Mouse (Mus musculus) liver, embryonic 11.5 days (tissue): ENCODE results near the gene Ugt1a1. TPM values are rescaled to one million over a fixed set of nuclear protein-coding genes. Genes with fewer than 3 reads are reported as not detected.

Experiments
- ATAC-seq: fragments of 200-750 bp; cut with Nextera tagmentation; replicated peaks from 2 replicates; pipeline ENCODE4 v1.8.0; 2017; ENCODE audit warnings: moderate number of reproducible peaks, mild to moderate bottlenecking, moderate TSS enrichment, moderate library complexity; ENCODE audit not compliant: low FRiP score
- DNase-seq: peaks from one replicate; pipeline ENCODE4 v3.0.0-alpha.2; 2017; ENCODE audit warnings: low spot score
- H3K27ac ChIP-seq: fragments of 300-500 bp; sonication (generic); 2 replicates; pipeline ENCODE4 v1.5.1; 2014; ENCODE audit warnings: mild to moderate bottlenecking, low read depth, low read length, control low read depth
- H3K27me3 ChIP-seq: fragments of 300-500 bp; sonication (generic); replicated peaks from 2 replicates; pipeline ENCODE4 v1.6.1; 2014; ENCODE audit warnings: low read length, mixed read lengths; ENCODE audit not compliant: control insufficient read depth, insufficient read depth
- H3K36me3 ChIP-seq: fragments of 300-500 bp; sonication (generic); 2 replicates; pipeline ENCODE4 v1.6.1; 2014; ENCODE audit warnings: mild to moderate bottlenecking, low read length, moderate library complexity, mixed read lengths; ENCODE audit not compliant: control insufficient read depth, insufficient read depth
- H3K4me1 ChIP-seq: fragments of 300-500 bp; sonication (generic); replicated peaks from 2 replicates; pipeline ENCODE4 v1.6.1; 2014; ENCODE audit warnings: low read length, mixed read lengths; ENCODE audit not compliant: control insufficient read depth, insufficient read depth
- H3K4me2 ChIP-seq: fragments of 300-500 bp; sonication (generic); 2 replicates; pipeline ENCODE4 v1.6.1; 2014; ENCODE audit warnings: mild to moderate bottlenecking, control low read depth, moderate library complexity
- H3K4me3 ChIP-seq: fragments of 300-500 bp; sonication (generic); 2 replicates; pipeline ENCODE4 v1.5.1; 2014; ENCODE audit warnings: low read depth, low read length, control low read depth
- H3K9ac ChIP-seq: fragments of 300-500 bp; sonication (generic); 2 replicates; pipeline ENCODE4 v1.6.1; 2014; ENCODE audit warnings: low read depth, low read length, control low read depth
- H3K9me3 ChIP-seq: fragments of 300-500 bp; sonication (generic); 2 replicates; pipeline ENCODE4 v1.6.1; 2016; ENCODE audit warnings: low read length, inconsistent platforms, mixed read lengths; ENCODE audit not compliant: control insufficient read depth
- WGBS: fragments of 180-500 bp; shearing (Covaris S2); extraction: QIAGEN DNeasy Blood & Tissue Kit; methylation state at CpG from one replicate; pipeline ENCODE4 v1.1.7; 2014; 5-methylcytosine and 5-hydroxymethylcytosine counted together
- polyA plus RNA-seq: library from polyadenylated mRNA; unstranded; fragments of >200 nt; fragmentation: Nextera tagmentation; extraction: Ambion mirVana; gene quantifications from 2 replicates; pipeline ENCODE4 v1.2.1, GENCODE M21; 2014

Ugt1a1 gene
- polyA plus RNA-seq, 1 experiment from 2014 or later = not detected

- Histone ChIP-seq H3K27me3 (no peaks in the 10 kb centered on the region), H3K4me1 (no peaks in the 10 kb centered on the region), H3K9ac (no peak overlapping the region), H3K4me2 (no peak overlapping the region), H3K9me3 (peaks cover 93% of the 10 kb centered on the region), H3K27ac (no peak overlapping the region), H3K36me3 (no peaks in the 10 kb centered on the region), H3K4me3 (no peak overlapping the region)
- WGBS = 73% methylated on average over 5 of the region's 5 CpGs
- no peak for DNase-seq
- ATAC-seq = no peak
These were observed 18.2 kb downstream of the Ugt1a1 start for GRCm38 (mm10) chr1:88229986-88230385.

- Histone ChIP-seq H3K27me3 (no peaks in the 10 kb centered on the region), H3K27ac (no peak overlapping the region), H3K36me3 (no peaks in the 10 kb centered on the region), H3K4me1 (no peaks in the 10 kb centered on the region), H3K4me2 (no peak overlapping the region), H3K9me3 (peaks cover 95% of the 10 kb centered on the region), H3K9ac (no peak overlapping the region), H3K4me3 (no peak overlapping the region)
- DNase-seq (no peak), ATAC-seq (no peak)
- WGBS = 68% methylated on average over 7 of the region's 7 CpGs
These were observed 18.7 kb downstream of the Ugt1a1 start for GRCm38 (mm10) chr1:88230421-88230820.

- Histone ChIP-seq H3K27ac (no peak overlapping the region), H3K4me3 (no peak overlapping the region), H3K9ac (no peak overlapping the region), H3K36me3 (no peaks in the 10 kb centered on the region), H3K4me1 (no peaks in the 10 kb centered on the region), H3K9me3 (peaks cover 95% of the 10 kb centered on the region), H3K27me3 (no peaks in the 10 kb centered on the region), H3K4me2 (no peak overlapping the region)
- 67% methylated on average over 6 of the region's 6 CpGs for WGBS
- no peak for ATAC-seq
- no peak for DNase-seq
These were observed 19.4 kb downstream of the Ugt1a1 start for GRCm38 (mm10) chr1:88230981-88231802.

GRCm38 (mm10) chr1:88231803-88232499 is 20.2 kb downstream of the Ugt1a1 start:
- H3K4me3 ChIP-seq = no peak overlapping the region
- no peak overlapping the region for H3K4me2 ChIP-seq
- no peak for ATAC-seq
- H3K4me1 ChIP-seq = no peaks in the 10 kb centered on the region
- no peak for DNase-seq
- no peak overlapping the region for H3K9ac ChIP-seq
- no peak overlapping the region for H3K27ac ChIP-seq
- peaks cover 92% of the 10 kb centered on the region for H3K9me3 ChIP-seq
- WGBS = 61% methylated on average over 7 of the region's 7 CpGs
- no peaks in the 10 kb centered on the region for H3K27me3 ChIP-seq
- no peaks in the 10 kb centered on the region for H3K36me3 ChIP-seq

GRCm38 (mm10) chr1:88232664-88233380 is 21.1 kb downstream of the Ugt1a1 start:
- ATAC-seq = no peak
- WGBS = 48% methylated on average over 3 of the region's 3 CpGs

DNA sequence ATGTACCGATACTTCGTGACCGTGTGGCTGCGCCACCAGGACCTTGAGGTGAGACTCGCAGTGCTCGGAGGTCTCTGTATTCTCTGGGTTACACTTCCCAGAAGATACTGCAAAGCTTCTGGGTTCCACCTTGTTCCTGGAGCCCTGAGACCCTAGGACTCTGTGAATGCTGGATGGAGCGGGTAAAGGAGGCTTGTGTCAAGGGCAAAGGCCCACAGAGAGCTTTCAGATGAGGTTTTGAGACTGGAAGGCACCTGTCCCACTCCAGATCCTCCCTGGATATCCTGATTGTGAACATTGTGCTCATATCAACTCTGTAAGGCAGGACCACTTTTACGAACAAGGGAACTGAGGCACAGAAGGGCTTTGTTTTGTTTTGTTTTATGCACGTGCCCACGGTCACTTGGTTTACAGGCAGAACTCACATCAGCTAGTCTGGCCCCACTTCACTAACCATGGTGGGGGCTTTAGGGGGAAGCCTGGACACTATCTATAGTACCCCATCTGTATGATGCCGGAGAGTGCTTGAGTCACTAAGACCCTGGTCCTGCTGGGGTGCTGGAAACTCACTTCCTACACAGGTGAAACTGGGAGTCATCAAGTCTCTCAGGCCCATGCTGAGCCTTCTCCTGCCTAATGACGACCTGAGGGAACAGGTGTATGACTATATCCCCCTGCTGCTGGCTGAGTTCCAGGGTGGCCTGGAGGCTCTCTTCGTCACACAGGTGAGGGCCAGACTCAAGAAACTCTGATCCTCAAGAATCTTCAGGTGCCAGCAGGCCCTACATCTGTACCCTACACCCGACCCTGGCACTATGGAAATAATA is 21.9 kb downstream of the Ugt1a1 start:
- DNase-seq (no peak), ATAC-seq (no peak)
- H3K4me1 ChIP-seq = no peaks in the 10 kb centered on the region
- no peak overlapping the region for H3K27ac ChIP-seq
- no peak overlapping the region for H3K9ac ChIP-seq
- H3K9me3 ChIP-seq = peaks cover 94% of the 10 kb centered on the region
- WGBS = 65% methylated on average over 14 of the region's 14 CpGs
- H3K4me2 ChIP-seq = no peak overlapping the region
- H3K36me3 ChIP-seq = no peaks in the 10 kb centered on the region
- no peak overlapping the region for H3K4me3 ChIP-seq
- no peaks in the 10 kb centered on the region for H3K27me3 ChIP-seq

More at GRCm38 (mm10) chr1:88232664-88233380, 21.1 kb downstream of the Ugt1a1 start:
- no peak for DNase-seq
- Histone ChIP-seq H3K27me3 (no peaks in the 10 kb centered on the region), H3K36me3 (no peaks in the 10 kb centered on the region), H3K9ac (no peak overlapping the region), H3K4me3 (no peak overlapping the region), H3K27ac (no peak overlapping the region), H3K4me1 (no peaks in the 10 kb centered on the region), H3K9me3 (peaks cover 94% of the 10 kb centered on the region), H3K4me2 (no peak overlapping the region)

- Histone ChIP-seq H3K9me3 (peaks cover 94% of the 10 kb centered on the region), H3K4me2 (no peak overlapping the region), H3K27ac (no peak overlapping the region), H3K9ac (no peak overlapping the region), H3K4me3 (no peak overlapping the region), H3K36me3 (no peaks in the 10 kb centered on the region), H3K27me3 (no peaks in the 10 kb centered on the region), H3K4me1 (no peaks in the 10 kb centered on the region)
- DNase-seq (no peak), ATAC-seq (no peak)
- 60% methylated on average over 4 of the region's 4 CpGs for WGBS
These were observed 22.5 kb downstream of the Ugt1a1 start for GRCm38 (mm10) chr1:88234248-88234610.

GRCm38 (mm10) chr1:88234646-88235045 is 22.9 kb downstream of the Ugt1a1 start:
- Histone ChIP-seq H3K27ac (no peak overlapping the region), H3K36me3 (no peaks in the 10 kb centered on the region), H3K9ac (no peak overlapping the region), H3K9me3 (peaks cover 94% of the 10 kb centered on the region), H3K4me2 (no peak overlapping the region), H3K4me3 (no peak overlapping the region), H3K27me3 (no peaks in the 10 kb centered on the region), H3K4me1 (no peaks in the 10 kb centered on the region)
- ATAC-seq = no peak
- no peak for DNase-seq
- 39% methylated on average over 5 of the region's 5 CpGs for WGBS
